Mouse (Mus musculus) heart, adult 2 months (tissue): Measurements from ENCODE around the gene Rapgef3.

ENCODE experiments used
- CTCF ChIP-seq: fragments of 200-600 bp; IDR thresholded peaks from 2 replicates; pipeline ENCODE4 v1.8.1; 2022; ENCODE audit warnings: antibody characterized with exemption, mild to moderate bottlenecking, moderate library complexity
- POLR2A ChIP-seq: fragments of 200-500 bp; IDR thresholded peaks from 2 replicates; pipeline ENCODE4 v1.6.1; 2011; ENCODE audit warnings: mild to moderate bottlenecking, low read depth, low read length, control low read depth; ENCODE audit not compliant: insufficient read depth

DNA sequence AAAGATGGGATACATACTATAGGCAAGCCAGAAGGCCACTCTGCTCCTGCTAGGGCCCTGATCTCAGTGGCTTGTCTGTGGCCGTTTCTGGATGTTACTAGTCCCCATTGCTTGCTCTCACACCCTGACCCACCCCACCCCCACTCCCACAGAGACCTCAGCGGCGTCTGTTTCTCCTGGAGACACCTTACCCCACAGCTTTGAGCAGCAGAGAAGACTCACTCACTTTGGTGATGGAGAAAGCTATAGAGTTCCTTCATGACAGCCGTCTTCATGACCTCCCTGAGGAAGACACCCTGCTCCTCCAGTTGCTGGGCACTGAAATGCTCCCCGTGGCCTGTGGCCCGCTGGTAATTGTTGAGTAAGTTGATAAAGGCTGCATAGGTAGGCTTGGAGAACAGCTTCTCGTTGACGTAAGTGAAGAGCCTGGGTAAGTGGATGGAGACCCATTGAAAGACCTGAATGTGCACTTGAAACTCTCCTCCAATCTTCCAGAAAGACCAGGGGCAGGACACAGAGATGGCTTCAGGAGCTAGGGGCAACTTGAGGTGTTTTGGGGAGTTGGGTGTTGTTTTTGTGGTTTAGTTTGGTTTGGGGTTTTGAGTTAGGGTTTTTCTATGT lies 49.1 kb downstream of the Rapgef3 start:
- TF ChIP-seq POLR2A (no peak), CTCF (no peak)
